Mouse (Mus musculus) heart, adult 2 months (tissue): Measurements from ENCODE around the gene Efcab12. TPM values are rescaled to one million over a fixed set of nuclear protein-coding genes. Genes with fewer than 3 reads are reported as not detected.

Source experiments
- DNase-seq, 2 experiments: peaks; one replicate each; pipeline ENCODE4 v3.0.0; 2021
- H3K27ac ChIP-seq: fragments of 200-600 bp; 2 replicates; pipeline ENCODE4 v1.8.1; 2022
- H3K27me3 ChIP-seq: fragments of 200-500 bp; 2 replicates; pipeline ENCODE4 v1.6.1; 2012; ENCODE audit warnings: mild to moderate bottlenecking, low read length, inconsistent platforms, mixed read lengths; ENCODE audit not compliant: control insufficient read depth, insufficient read depth
- H3K36me3 ChIP-seq: fragments of 200-500 bp; 2 replicates; pipeline ENCODE4 v1.6.1; 2012; ENCODE audit warnings: low read length, inconsistent platforms; ENCODE audit not compliant: control insufficient read depth, insufficient read depth
- H3K4me1 ChIP-seq: fragments of 200-500 bp; 2 replicates; pipeline ENCODE4 v1.6.1; 2011; ENCODE audit warnings: low read length; ENCODE audit not compliant: control insufficient read depth, insufficient read depth
- H3K4me3 ChIP-seq: fragments of 200-600 bp; 2 replicates; pipeline ENCODE4 v1.8.1; 2022
- H3K79me2 ChIP-seq: fragments of 200-500 bp; replicated peaks from 2 replicates; pipeline ENCODE4 v1.6.1; 2012; ENCODE audit warnings: mild to moderate bottlenecking, inconsistent platforms, low read length, moderate library complexity, mixed read lengths; ENCODE audit not compliant: control insufficient read depth, insufficient read depth
- H3K9ac ChIP-seq: fragments of 200-500 bp; 2 replicates; pipeline ENCODE4 v1.6.1; 2012; ENCODE audit warnings: low read depth, mild to moderate bottlenecking, control low read depth, inconsistent platforms, low read length, mixed read lengths
- CTCF ChIP-seq: fragments of 200-600 bp; IDR thresholded peaks from 2 replicates; pipeline ENCODE4 v1.8.1; 2022; ENCODE audit warnings: antibody characterized with exemption, mild to moderate bottlenecking, moderate library complexity
- EP300 ChIP-seq: fragments of 200-500 bp; IDR thresholded peaks from 2 replicates; pipeline ENCODE4 v1.6.1; 2011; ENCODE audit warnings: low read depth, low read length, control low read depth; ENCODE audit not compliant: insufficient read depth
- POLR2A ChIP-seq: fragments of 200-500 bp; IDR thresholded peaks from 2 replicates; pipeline ENCODE4 v1.6.1; 2011; ENCODE audit warnings: mild to moderate bottlenecking, low read depth, low read length, control low read depth; ENCODE audit not compliant: insufficient read depth
- WGBS: fragments of 180-500 bp; shearing (Covaris S2); methylation state at CpG from one replicate; pipeline ENCODE4 v1.1.7; 2018; 5-methylcytosine and 5-hydroxymethylcytosine counted together
- intact Hi-C: fragments of 180-260 bp; cut with DNase I; formaldehyde crosslinking; loops from one replicate; pipeline ENCODE4 v1.15.1; 2025
- polyA plus RNA-seq: library from polyadenylated mRNA; depleted of rRNA; stranded (reverse); fragments of >200 nt; gene quantifications from 2 replicates; pipeline ENCODE4 v1.2.3, GENCODE M21; 2012
- total RNA-seq, 2 experiments: library from RNA; stranded (reverse); gene quantifications; 2 replicates each; pipeline ENCODE4 v1.2.3; 2021

The Efcab12 gene
- total and polyA plus RNA-seq, 3 experiments, result 0.14 to 0.26 (median 0.16) TPM

GRCm38 (mm10) chr6:115791842-115792686 lies 46.1 kb downstream of the Efcab12 start:
- Histone ChIP-seq H3K27me3 (no peaks in the 10 kb centered on the region), H3K9ac (peak overlapping the region; percentile 15; the same call in 1 of the 2 replicates), H3K27ac (no peak overlapping the region; the same call in 1 of the 2 replicates), H3K36me3 (peaks cover 2% of the 10 kb centered on the region), H3K79me2 (no peaks in the 10 kb centered on the region), H3K4me3 (no peak overlapping the region), H3K4me1 (peaks cover 3% of the 10 kb centered on the region; the same call in 1 of the 2 replicates)
- DNase-seq, result peak; percentile 51 to 67
- intact Hi-C loops, result no loop called here
- WGBS, result 58% methylated on average over 34 of the region's 34 CpGs
- TF ChIP-seq EP300, result no peak
- no peak for TF ChIP-seq CTCF
- TF ChIP-seq POLR2A, result no peak

- Histone ChIP-seq H3K36me3 (peaks cover 2% of the 10 kb centered on the region), H3K27me3 (no peaks in the 10 kb centered on the region), H3K27ac (peak overlapping the region; percentile 41; the same call in 1 of the 2 replicates), H3K9ac (no peak overlapping the region), H3K4me3 (no peak overlapping the region), H3K4me1 (peaks cover 3% of the 10 kb centered on the region; the same call in 1 of the 2 replicates), H3K79me2 (no peaks in the 10 kb centered on the region)
- intact Hi-C loops, result no loop called here
- TF ChIP-seq POLR2A (no peak), CTCF (peak; percentile 43)
- WGBS, result 54% methylated on average over 10 of the region's 10 CpGs
- DNase-seq, result peak; percentile 52 to 62
These were observed 47.2 kb downstream of the Efcab12 start for GRCm38 (mm10) chr6:115791016-115791415.

- Histone ChIP-seq H3K4me1 (no peaks in the 10 kb centered on the region), H3K4me3 (no peak overlapping the region), H3K27ac (no peak overlapping the region), H3K36me3 (no peaks in the 10 kb centered on the region), H3K9ac (no peak overlapping the region), H3K79me2 (no peaks in the 10 kb centered on the region), H3K27me3 (no peaks in the 10 kb centered on the region)
- TF ChIP-seq POLR2A (no peak), CTCF (no peak), EP300 (no peak)
- intact Hi-C loops, result no loop called here
- WGBS, result 67% methylated on average over 3 of the region's 3 CpGs
- DNase-seq, result no peak
These were observed 55.4 kb downstream of the Efcab12 start for GRCm38 (mm10) chr6:115782781-115783180.

- no peak overlapping the region for H3K9ac ChIP-seq
These were observed 61.8 kb downstream of the Efcab12 start for GRCm38 (mm10) chr6:115776363-115776762.

GRCm38 (mm10) chr6:115775838-115776237 lies 62.4 kb downstream of the Efcab12 start:
- WGBS, result 40% methylated on average over 3 of the region's 3 CpGs
- Histone ChIP-seq H3K9ac (peak overlapping the region; percentile 71; the same call in 1 of the 2 replicates), H3K79me2 (no peaks in the 10 kb centered on the region)

More at GRCm38 (mm10) chr6:115776363-115776762, 61.8 kb downstream of the Efcab12 start:
- H3K36me3 ChIP-seq, result no peaks in the 10 kb centered on the region
- TF ChIP-seq EP300, result no peak
- TF ChIP-seq POLR2A, result no peak
- TF ChIP-seq CTCF, result no peak
- peak overlapping the region; percentile 92 for H3K27ac ChIP-seq
- no peak overlapping the region; the same call in 1 of the 2 replicates for H3K4me3 ChIP-seq
- no peaks in the 10 kb centered on the region for H3K27me3 ChIP-seq
- intact Hi-C loops, result no loop called here
- no peaks in the 10 kb centered on the region for H3K79me2 ChIP-seq
- 23% methylated on average over 9 of the region's 9 CpGs for WGBS
- no peak for DNase-seq
- H3K4me1 ChIP-seq, result peaks cover 4% of the 10 kb centered on the region

GRCm38 (mm10) chr6:115774501-115774921 lies 63.7 kb downstream of the Efcab12 start, which contains the start of gene Cand2:
Gene Cand2 (plus strand): TSS chr6:115774538.
- no peak for TF ChIP-seq CTCF
- TF ChIP-seq POLR2A, result peak; percentile 35; the same call in 1 of the 2 replicates
- Histone ChIP-seq H3K9ac (peak within 1 kb of the TSS; percentile 71), H3K4me3 (peak within 1 kb of the TSS; percentile 60), H3K79me2 (no peaks in the 10 kb centered on the region), H3K27me3 (no peaks in the 10 kb centered on the region), H3K27ac (peak within 1 kb of the TSS; percentile 92), H3K4me1 (peaks cover 4% of the 10 kb centered on the region), H3K36me3 (no peaks in the 10 kb centered on the region)
- peak; percentile 49 to 65 for DNase-seq
- intact Hi-C loops, result loop anchor here (5.0 kb wide), 1 partner anchor 77 kb away; no protein-coding TSS in a partner anchor
- WGBS, result 2% methylated on average over 22 of the region's 28 CpGs

More at GRCm38 (mm10) chr6:115775838-115776237, 62.4 kb downstream of the Efcab12 start:
- intact Hi-C loops, result no loop called here
- Histone ChIP-seq H3K36me3 (no peaks in the 10 kb centered on the region), H3K27ac (peak overlapping the region; percentile 92), H3K4me3 (peak overlapping the region; percentile 16; the same call in 1 of the 2 replicates), H3K27me3 (no peaks in the 10 kb centered on the region), H3K4me1 (peaks cover 4% of the 10 kb centered on the region)
- TF ChIP-seq CTCF (no peak), POLR2A (no peak; the same call in 1 of the 2 replicates), EP300 (no peak)
- peak; percentile 38 to 67 for DNase-seq
